Mouse (Mus musculus): Measurements from ENCODE around the gene Enox1.
"Not testable (repeated sequence)": the region's sequence is repeated elsewhere in the genome, so short reads cannot be mapped to it uniquely, and the experiment has no call there.

The Enox1 gene

GRCm38 (mm10) chr14:77518017-77518416 lies 361.5 kb downstream of the Enox1 start:
- DNase-seq (ENCODE audit: low spot score) = no peak

- DNase-seq (ENCODE audit: low spot score) = no peak
Measured at GRCm38 (mm10) chr14:77518941-77519695, 362.6 kb downstream of the Enox1 start.

- DNase-seq (ENCODE audit: low spot score) = no peak
Measured at GRCm38 (mm10) chr14:77519701-77520100, 363.1 kb downstream of the Enox1 start.

GRCm38 (mm10) chr14:77524303-77524702 lies 367.7 kb downstream of the Enox1 start:
- DNase-seq (ENCODE audit: low spot score) = no peak

- no peak for DNase-seq (ENCODE audit: low spot score)
Measured at GRCm38 (mm10) chr14:77526262-77526661, 369.7 kb downstream of the Enox1 start.

- no peak for DNase-seq (ENCODE audit: low spot score)
Measured at GRCm38 (mm10) chr14:77529201-77529600, 372.6 kb downstream of the Enox1 start.

GRCm38 (mm10) chr14:77529621-77530020 lies 373.1 kb downstream of the Enox1 start:
- DNase-seq (ENCODE audit: low spot score) = no peak

GRCm38 (mm10) chr14:77533638-77534037 lies 377.1 kb downstream of the Enox1 start:
- no peak for DNase-seq (ENCODE audit: low spot score)

GRCm38 (mm10) chr14:77534120-77534519 lies 377.6 kb downstream of the Enox1 start:
- DNase-seq (ENCODE audit: low spot score) = no peak

GRCm38 (mm10) chr14:77536592-77536991 lies 380.0 kb downstream of the Enox1 start:
- no peak for DNase-seq (ENCODE audit: low spot score)

GRCm38 (mm10) chr14:77539563-77539962 lies 383.0 kb downstream of the Enox1 start:
- DNase-seq (ENCODE audit: low spot score) = not testable (repeated sequence)

- DNase-seq (ENCODE audit: low spot score) = no peak
Measured at GRCm38 (mm10) chr14:77541925-77542324, 385.4 kb downstream of the Enox1 start.

GRCm38 (mm10) chr14:77546531-77547274 lies 390.1 kb downstream of the Enox1 start:
- DNase-seq (ENCODE audit: low spot score) = peak; percentile 21

- DNase-seq (ENCODE audit: low spot score) = no peak
Measured at GRCm38 (mm10) chr14:77547351-77547750, 390.8 kb downstream of the Enox1 start.

GRCm38 (mm10) chr14:77548963-77549362 lies 392.4 kb downstream of the Enox1 start:
- no peak for DNase-seq (ENCODE audit: low spot score)

- no peak for DNase-seq (ENCODE audit: low spot score)
Measured at GRCm38 (mm10) chr14:77557446-77558070, 401.0 kb downstream of the Enox1 start.

- DNase-seq (ENCODE audit: low spot score) = no peak
Measured at GRCm38 (mm10) chr14:77558910-77559309, 402.3 kb downstream of the Enox1 start.

GRCm38 (mm10) chr14:77559792-77560191 lies 403.2 kb downstream of the Enox1 start:
- no peak for DNase-seq (ENCODE audit: low spot score)

GRCm38 (mm10) chr14:77561808-77562583 lies 405.4 kb downstream of the Enox1 start:
- no peak for DNase-seq (ENCODE audit: low spot score)

- no peak for DNase-seq (ENCODE audit: low spot score)
Measured at GRCm38 (mm10) chr14:77563922-77564321, 407.4 kb downstream of the Enox1 start.

- DNase-seq (ENCODE audit: low spot score) = no peak
Measured at GRCm38 (mm10) chr14:77567120-77567519, 410.6 kb downstream of the Enox1 start.

GRCm38 (mm10) chr14:77574436-77574835 lies 417.9 kb downstream of the Enox1 start:
- no peak for DNase-seq (ENCODE audit: low spot score)

Data from layer of hippocampus, adult 9-10 months (tissue).